In genomic region chrX:21061460-21061859, GRCm38 (mm10) we compare ENCODE assay signal across 9 mouse cellular contexts. TPM values are rescaled to one million over a fixed set of nuclear protein-coding genes. Genes with fewer than 3 reads are reported as not detected.
DNase-seq lines count a peak whose midpoint lies in the region; ATAC-seq and TF ChIP-seq lines count a peak whose summit lies in the region.
"Had no signal": no experiment of that assay in that cellular context is flagged by ENCODE, and none has a peak within 500 bp of the region (broad histone marks: within the 10 kb centered on the region; RNA-seq: fewer than 3 reads in every experiment).

No protein-coding gene starts in this region.

- H3K36me3 ChIP-seq in lung, postnatal 0 days (ENCODE audit: insufficient read depth, low read length): no peaks in the 10 kb centered on the region
- H3K36me3 ChIP-seq in embryonic facial prominence, embryonic 12.5 days: no peaks in the 10 kb centered on the region
- no peaks in the 10 kb centered on the region for H3K36me3 ChIP-seq in intestine, postnatal 0 days (ENCODE audit: control insufficient read depth, insufficient read depth)
- H3K36me3 ChIP-seq in midbrain, embryonic 15.5 days (replicated peaks): no peaks in the 10 kb centered on the region

- peak; percentile 13 for DNase-seq in lung, postnatal 0 days (ENCODE audit: low spot score)
- no peak for DNase-seq in lung, postnatal 10 days
- no peak for DNase-seq in right cerebral cortex, postnatal 14 days
- no peak for DNase-seq in thymus, postnatal 4 days
- DNase-seq in left cerebral cortex, postnatal 14 days (ENCODE audit: low spot score in 2 of 2): no peak

- no peak for TF ChIP-seq EP300 in lung, postnatal 0 days (IDR thresholded peaks at IDR 0.05)

- intact Hi-C loops in left cerebral cortex, postnatal 14 days (cut with DNase I): no loop called here

- peak overlapping the region; percentile 47 for H3K4me3 ChIP-seq in lung, postnatal 0 days (ENCODE audit: low read depth, low read length)
- peak overlapping the region; percentile 45 for H3K4me3 ChIP-seq in embryonic facial prominence, embryonic 12.5 days
- H3K4me3 ChIP-seq in intestine, postnatal 0 days (ENCODE audit: low read depth, low read length): peak overlapping the region; percentile 51
- peak overlapping the region; percentile 51 for H3K4me3 ChIP-seq in midbrain, embryonic 15.5 days

- ATAC-seq in lung, postnatal 0 days: peak; percentile 16
- no peak for ATAC-seq in embryonic facial prominence, embryonic 12.5 days (ENCODE audit: insufficient number of reproducible peaks, insufficient read depth, low FRiP score, low TSS enrichment)
- ATAC-seq in intestine, postnatal 0 days: peak; percentile 41; the same call in 1 of the 2 replicates
- no peak; the same call in none of the 2 replicates for ATAC-seq in midbrain, embryonic 15.5 days (replicated peaks)

- peak; percentile 15; the same call in 1 of the 2 replicates for TF ChIP-seq CTCF in lung, postnatal 0 days (IDR thresholded peaks at IDR 0.05)
- peak; percentile 23; the same call in 1 of the 2 replicates for TF ChIP-seq CTCF in intestine, postnatal 0 days (IDR thresholded peaks at IDR 0.05; ENCODE audit: low read depth)

- peak overlapping the region; percentile 36 for H3K9ac ChIP-seq in lung, postnatal 0 days (replicated peaks; ENCODE audit: low read depth)
- H3K9ac ChIP-seq in embryonic facial prominence, embryonic 12.5 days: 0 out of 2 replicates have a peak overlapping the region, but pooled peaks have one; percentile 41
- H3K9ac ChIP-seq in intestine, postnatal 0 days (ENCODE audit: low read depth, low read length): peak overlapping the region; percentile 45; the same call in 1 of the 2 replicates
- H3K9ac ChIP-seq in midbrain, embryonic 15.5 days: peak overlapping the region; percentile 53

- H3K9me3 ChIP-seq in lung, postnatal 0 days (ENCODE audit: low read length): no peaks in the 10 kb centered on the region
- H3K9me3 ChIP-seq in embryonic facial prominence, embryonic 12.5 days: no peaks in the 10 kb centered on the region
- H3K9me3 ChIP-seq in intestine, postnatal 0 days (ENCODE audit: control insufficient read depth): no peaks in the 10 kb centered on the region
- H3K9me3 ChIP-seq in midbrain, embryonic 15.5 days: no peaks in the 10 kb centered on the region

- 22% methylated on average over 9 of the region's 9 CpGs for WGBS in lung, postnatal 0 days
- WGBS in embryonic facial prominence, embryonic 12.5 days: 32% methylated on average over 9 of the region's 9 CpGs
- WGBS in intestine, postnatal 0 days: 29% methylated on average over 9 of the region's 9 CpGs
- 37% methylated on average over 9 of the region's 9 CpGs for WGBS in midbrain, embryonic 15.5 days

- H3K27ac ChIP-seq in lung, postnatal 0 days (ENCODE audit: low read length): no peak overlapping the region
- no peak overlapping the region for H3K27ac ChIP-seq in embryonic facial prominence, embryonic 12.5 days
- H3K27ac ChIP-seq in intestine, postnatal 0 days (ENCODE audit: low read depth, low read length): 0 out of 2 replicates have a peak overlapping the region, but pooled peaks have one; percentile 0
- H3K27ac ChIP-seq in midbrain, embryonic 15.5 days: peak overlapping the region; percentile 70

- no peaks in the 10 kb centered on the region for H3K4me1 ChIP-seq in lung, postnatal 0 days (ENCODE audit: insufficient read depth, low read depth, low read length)
- no peaks in the 10 kb centered on the region for H3K4me1 ChIP-seq in embryonic facial prominence, embryonic 12.5 days
- H3K4me1 ChIP-seq in intestine, postnatal 0 days (replicated peaks; ENCODE audit: control insufficient read depth, insufficient read depth, low read length): no peaks in the 10 kb centered on the region
- no peaks in the 10 kb centered on the region for H3K4me1 ChIP-seq in midbrain, embryonic 15.5 days

- no peaks in the 10 kb centered on the region for H3K27me3 ChIP-seq in lung, postnatal 0 days (replicated peaks; ENCODE audit: insufficient read depth, low read length)
- no peaks in the 10 kb centered on the region for H3K27me3 ChIP-seq in embryonic facial prominence, embryonic 12.5 days
- H3K27me3 ChIP-seq in intestine, postnatal 0 days (replicated peaks; ENCODE audit: control insufficient read depth, insufficient read depth, low read length): no peaks in the 10 kb centered on the region
- no peaks in the 10 kb centered on the region for H3K27me3 ChIP-seq in midbrain, embryonic 15.5 days (replicated peaks)

- H3K4me2 ChIP-seq in lung, postnatal 0 days (replicated peaks; ENCODE audit: low read depth, low read length): peak overlapping the region; percentile 49
- peak overlapping the region; percentile 47 for H3K4me2 ChIP-seq in embryonic facial prominence, embryonic 12.5 days (replicated peaks)
- peak overlapping the region; percentile 60 for H3K4me2 ChIP-seq in intestine, postnatal 0 days (replicated peaks; ENCODE audit: low read depth)
- H3K4me2 ChIP-seq in midbrain, embryonic 15.5 days: peak overlapping the region; percentile 50

RNA-seq across cellular contexts. Expression of gene Zfp182, which starts 0.7 kb away (rescaled TPM):
- 3.7 and 4.4 TPM in 2 replicates for polyA plus RNA-seq in lung, postnatal 0 days (2015; fragmentation: Nextera tagmentation; extraction: Ambion mirVana)
- 6.7 and 7.1 TPM in 2 replicates for polyA plus RNA-seq in embryonic facial prominence, embryonic 12.5 days (2016; fragmentation: Nextera tagmentation; extraction: Ambion mirVana)
- 2.6 and 3.2 TPM in 2 replicates for polyA plus RNA-seq in intestine, postnatal 0 days (2015; fragmentation: Nextera tagmentation; extraction: Ambion mirVana)
- 7.4 and 9.4 TPM in 2 replicates for polyA plus RNA-seq in midbrain, embryonic 15.5 days (2015; fragmentation: Nextera tagmentation; extraction: Ambion mirVana)
- total RNA-seq in left cerebral cortex, postnatal 14 days (2021): 1 to 10 TPM; 8.9 to 9.2 TPM

RNA-seq across cellular contexts. Expression of gene Spaca5, which starts 6.7 kb away (rescaled TPM):
- not detected in 2 replicates for polyA plus RNA-seq in lung, postnatal 0 days (2015; fragmentation: Nextera tagmentation; extraction: Ambion mirVana)
- not detected in 2 replicates for polyA plus RNA-seq in embryonic facial prominence, embryonic 12.5 days (2016; fragmentation: Nextera tagmentation; extraction: Ambion mirVana)
- not detected in 2 replicates for polyA plus RNA-seq in intestine, postnatal 0 days (2015; fragmentation: Nextera tagmentation; extraction: Ambion mirVana)
- polyA plus RNA-seq in midbrain, embryonic 15.5 days (2015; fragmentation: Nextera tagmentation; extraction: Ambion mirVana): not detected in 2 replicates
- not detected for total RNA-seq in left cerebral cortex, postnatal 14 days (2021)
- total RNA-seq: hematopoietic stem cell, adult 5-6 weeks had no signal

RNA-seq across cellular contexts. Expression of gene Zfp300, which starts 27.9 kb away (rescaled TPM):
- 1.1 and 1.5 TPM in 2 replicates for polyA plus RNA-seq in lung, postnatal 0 days (2015; fragmentation: Nextera tagmentation; extraction: Ambion mirVana)
- 2.2 and 2.9 TPM in 2 replicates for polyA plus RNA-seq in embryonic facial prominence, embryonic 12.5 days (2016; fragmentation: Nextera tagmentation; extraction: Ambion mirVana)
- polyA plus RNA-seq in intestine, postnatal 0 days (2015; fragmentation: Nextera tagmentation; extraction: Ambion mirVana): 0.24 and 0.52 TPM in 2 replicates
- polyA plus RNA-seq in midbrain, embryonic 15.5 days (2015; fragmentation: Nextera tagmentation; extraction: Ambion mirVana): 4.3 and 5.3 TPM in 2 replicates
- 1 to 10 TPM; 2.9 to 3.8 TPM for total RNA-seq in left cerebral cortex, postnatal 14 days (2021)

RNA-seq across cellular contexts. Expression of gene Ssxa1, which starts 54.2 kb away (rescaled TPM):
- not detected in 2 replicates for polyA plus RNA-seq in lung, postnatal 0 days (2015; fragmentation: Nextera tagmentation; extraction: Ambion mirVana)
- polyA plus RNA-seq in embryonic facial prominence, embryonic 12.5 days (2016; fragmentation: Nextera tagmentation; extraction: Ambion mirVana): not detected in 2 replicates
- not detected in 2 replicates for polyA plus RNA-seq in intestine, postnatal 0 days (2015; fragmentation: Nextera tagmentation; extraction: Ambion mirVana)
- polyA plus RNA-seq in midbrain, embryonic 15.5 days (2015; fragmentation: Nextera tagmentation; extraction: Ambion mirVana): not detected in 2 replicates
- total RNA-seq in left cerebral cortex, postnatal 14 days (2021): not detected
- total RNA-seq: hematopoietic stem cell, adult 5-6 weeks had no signal

Comparison
In these comparisons a context has a peak if more than half of its experiments do, and no peak if none do; other contexts are left out.
1. ATAC-seq: peak in lung, postnatal 0 days (single experiment) and intestine, postnatal 0 days (single experiment); none in embryonic facial prominence, embryonic 12.5 days (single experiment) and midbrain, embryonic 15.5 days (single experiment).
2. H3K27ac ChIP-seq: peak in intestine, postnatal 0 days (single experiment) and midbrain, embryonic 15.5 days (single experiment); none in lung, postnatal 0 days (single experiment) and embryonic facial prominence, embryonic 12.5 days (single experiment).
3. Peak in every context shown above with its lines, with median percentiles within 50 percentile points of each other: H3K4me2 ChIP-seq, H3K4me3 ChIP-seq and H3K9ac ChIP-seq.